Mouse (Mus musculus) olfactory bulb, adult 2 months (tissue): Measurements from ENCODE around the gene Nbeal2. TPM values are rescaled to one million over a fixed set of nuclear protein-coding genes. Genes with fewer than 3 reads are reported as not detected.
A peak's percentile ranks its signal among the peaks of the same experiment; 100 is the strongest.

Source experiments
- H3K27ac ChIP-seq: fragments of 200-500 bp; 2 replicates; pipeline ENCODE4 v1.5.1; 2012; ENCODE audit warnings: low read depth, low read length; ENCODE audit not compliant: insufficient read depth
- H3K4me1 ChIP-seq: fragments of 200-500 bp; 2 replicates; pipeline ENCODE4 v1.6.1; 2012; ENCODE audit warnings: low read length; ENCODE audit not compliant: control insufficient read depth, insufficient read depth
- H3K4me3 ChIP-seq: fragments of 200-500 bp; 2 replicates; pipeline ENCODE4 v1.5.1; 2012; ENCODE audit warnings: mild to moderate bottlenecking, low read depth, low read length, moderate library complexity; ENCODE audit not compliant: insufficient read depth
- CTCF ChIP-seq: fragments of 200-500 bp; IDR thresholded peaks from 2 replicates; pipeline ENCODE4 v1.5.1; 2012; ENCODE audit warnings: low read depth, mild to moderate bottlenecking, low read length, moderate library complexity; ENCODE audit not compliant: insufficient read depth
- POLR2A ChIP-seq: fragments of 200-500 bp; IDR thresholded peaks from 2 replicates; pipeline ENCODE4 v1.6.1; 2012; ENCODE audit warnings: mild to moderate bottlenecking, low read depth, low read length, moderate library complexity; ENCODE audit not compliant: insufficient read depth
- WGBS: fragments of 180-500 bp; shearing (Covaris S2); methylation state at CpG from one replicate; pipeline ENCODE4 v1.1.7; 2018; 5-methylcytosine and 5-hydroxymethylcytosine counted together
- polyA plus RNA-seq: library from polyadenylated mRNA; stranded (reverse); fragments of >200 nt; gene quantifications from 2 replicates; pipeline ENCODE4 v1.2.4, GENCODE M21; 2012; ENCODE audit warnings: low replicate concordance; ENCODE audit not compliant: missing spikeins, insufficient read depth, insufficient read length

The Nbeal2 gene
- polyA plus RNA-seq, 1 experiment = not detected

GRCm38 (mm10) chr9:110656249-110657221, 2.6 kb upstream of the Nbeal2 start, which contains the start of gene Ccdc12:
Gene Ccdc12 (plus strand): TSS chr9:110656503.
- Histone ChIP-seq H3K27ac (peak within 1 kb of the TSS; percentile 100), H3K4me1 (peaks cover 34% of the 10 kb centered on the region), H3K4me3 (peak within 1 kb of the TSS; percentile 98)
- TF ChIP-seq POLR2A (peak; percentile 94), CTCF (peak; percentile 16; the same call in 1 of the 2 replicates)
- under 1% methylated on average over 52 of the region's 52 CpGs for WGBS

GRCm38 (mm10) chr9:110655651-110656007, 1.7 kb upstream of the Nbeal2 start:
- Histone ChIP-seq H3K4me1 (peaks cover 36% of the 10 kb centered on the region), H3K4me3 (peak overlapping the region; percentile 98; the same call in 1 of the 2 replicates), H3K27ac (0 out of 2 replicates have a peak overlapping the region, but pooled peaks have one; percentile 79)
- WGBS = 86% methylated on average over 10 of the region's 10 CpGs
- TF ChIP-seq POLR2A = no peak
- no peak for TF ChIP-seq CTCF

DNA sequence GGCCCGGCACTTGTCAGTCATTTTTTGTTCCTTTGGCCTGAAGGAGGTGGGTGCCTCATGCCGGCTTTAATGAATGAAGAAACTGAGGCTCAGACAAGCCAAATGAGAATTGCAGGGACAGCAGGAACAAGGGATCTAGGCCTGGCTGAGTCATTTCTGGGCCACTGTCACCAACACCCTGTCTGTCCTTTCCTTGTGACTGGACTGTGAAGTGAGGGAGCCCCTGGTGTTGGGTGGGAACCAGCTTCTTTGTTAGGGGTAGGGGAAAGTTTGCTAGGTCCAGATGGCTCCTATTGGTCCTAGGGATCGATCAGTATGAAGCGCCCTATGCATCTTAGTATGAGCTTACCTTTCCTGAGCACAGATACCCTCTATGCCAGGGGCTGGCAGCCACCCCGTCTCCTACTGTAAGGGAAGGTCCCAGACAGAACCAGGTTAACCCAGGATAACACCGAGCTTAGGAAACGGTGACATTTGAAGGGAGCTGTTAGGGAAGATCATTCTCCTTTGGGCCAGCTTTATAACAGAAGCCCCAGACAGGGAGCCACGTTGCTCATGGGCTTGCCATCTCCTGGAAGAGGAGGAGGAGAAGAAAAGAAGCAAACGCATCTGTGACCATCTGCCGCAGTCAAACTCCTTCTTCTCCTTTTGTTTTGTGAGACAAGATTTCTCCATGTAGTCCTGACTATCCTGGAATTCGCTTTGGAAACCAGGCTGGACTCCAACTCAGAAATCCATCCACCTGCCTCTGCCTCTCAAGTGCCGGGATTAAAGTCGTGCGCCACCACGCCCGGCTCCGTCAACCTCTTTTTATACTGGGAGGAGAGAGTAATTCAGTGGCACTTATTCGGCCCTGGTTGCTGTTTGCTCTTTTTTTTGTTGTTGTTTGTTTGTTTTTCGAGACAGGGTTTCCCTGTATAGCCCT, 1.0 kb upstream of the Nbeal2 start:
- peaks cover 38% of the 10 kb centered on the region for H3K4me1 ChIP-seq
- 81% methylated on average over 19 of the region's 19 CpGs for WGBS

DNA sequence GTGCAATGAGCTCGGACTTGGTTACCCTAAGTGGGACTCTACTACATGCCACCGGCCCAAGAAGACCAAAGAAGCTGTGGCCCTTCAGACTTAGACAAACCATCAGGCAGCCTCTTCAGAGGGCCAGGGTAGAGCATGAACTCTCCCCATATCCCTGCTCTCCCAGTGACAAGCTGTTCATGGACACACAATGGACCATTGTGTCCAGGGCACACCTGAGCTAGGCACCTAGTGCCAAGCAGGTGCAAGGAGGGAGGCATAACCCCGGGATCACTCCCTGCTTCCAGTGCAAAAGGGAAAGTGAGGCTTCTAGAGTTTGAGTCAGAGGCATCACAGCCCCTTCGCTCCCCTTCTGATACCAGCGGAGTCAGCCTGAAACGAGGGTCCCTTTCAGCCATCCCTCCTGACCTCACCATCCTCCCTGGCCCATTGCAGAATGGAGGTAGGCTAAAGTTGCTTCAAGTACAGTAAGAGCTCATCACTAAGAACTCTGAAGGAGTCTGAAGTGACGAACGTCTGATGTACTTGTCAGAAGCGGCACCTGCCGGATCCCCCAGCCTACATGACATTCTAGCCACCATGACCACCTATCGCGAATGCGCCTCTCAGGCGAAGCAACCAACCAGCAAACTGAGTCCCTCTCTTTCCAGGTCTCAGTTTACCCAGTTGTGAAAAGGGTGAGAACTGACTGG, 852 bp downstream of the Nbeal2 start:
- Histone ChIP-seq H3K27ac (no peak overlapping the region), H3K4me3 (peak overlapping the region; percentile 85), H3K4me1 (peaks cover 40% of the 10 kb centered on the region)
- WGBS = 20% methylated on average over 14 of the region's 14 CpGs
- TF ChIP-seq POLR2A = no peak

More for the DNA sequence above, 1.0 kb upstream of the Nbeal2 start:
- no peak for TF ChIP-seq POLR2A
- TF ChIP-seq CTCF = no peak
- no peak overlapping the region for H3K4me3 ChIP-seq
- no peak overlapping the region for H3K27ac ChIP-seq

GRCm38 (mm10) chr9:110651931-110652722, 1.8 kb downstream of the Nbeal2 start:
- H3K4me1 ChIP-seq = peaks cover 34% of the 10 kb centered on the region
- no peak overlapping the region for H3K27ac ChIP-seq
- WGBS = 53% methylated on average over 13 of the region's 13 CpGs
- H3K4me3 ChIP-seq = peak overlapping the region; percentile 14; the same call in 1 of the 2 replicates
- TF ChIP-seq POLR2A (no peak), CTCF (no peak)

- TF ChIP-seq POLR2A (no peak), CTCF (no peak)
- Histone ChIP-seq H3K4me3 (no peak overlapping the region), H3K4me1 (peaks cover 30% of the 10 kb centered on the region), H3K27ac (peak overlapping the region; percentile 34; the same call in 1 of the 2 replicates)
Observed at GRCm38 (mm10) chr9:110649775-110650174, 4.2 kb downstream of the Nbeal2 start.

DNA sequence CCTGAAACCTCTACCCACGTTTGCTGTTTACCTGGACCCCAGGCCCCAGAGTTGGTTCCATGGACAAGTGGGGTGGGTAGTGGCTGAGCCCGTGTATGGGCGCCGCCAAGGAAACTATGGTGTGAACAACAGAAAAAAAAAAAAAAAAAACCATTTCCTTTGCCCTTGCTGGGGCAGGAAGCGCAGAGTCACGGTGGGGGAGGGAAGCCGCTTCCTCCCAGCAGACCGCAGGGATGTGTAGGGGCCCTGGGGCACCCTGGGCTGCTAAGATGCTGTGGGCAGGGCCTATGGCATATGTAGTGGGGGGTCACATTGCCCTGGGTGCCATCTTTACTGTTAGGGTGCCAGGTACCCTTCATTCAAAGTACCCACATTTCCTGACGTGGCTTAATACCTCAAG, 8.7 kb downstream of the Nbeal2 start:
- 83% methylated on average over 9 of the region's 9 CpGs for WGBS
- peaks cover 7% of the 10 kb centered on the region for H3K4me1 ChIP-seq
- H3K27ac ChIP-seq = no peak overlapping the region
- TF ChIP-seq CTCF (no peak), POLR2A (no peak)
- no peak overlapping the region for H3K4me3 ChIP-seq
